In genomic region chr5:47869701-47870100, GRCm38 (mm10) we compare ENCODE assay signal across 27 mouse cellular contexts.
A peak's percentile ranks its signal among the peaks of the same experiment; 100 is the strongest.
DNase-seq lines count a peak whose midpoint lies in the region; ATAC-seq and TF ChIP-seq lines count a peak whose summit lies in the region.
"Had no signal": no experiment of that assay in that cellular context is flagged by ENCODE, and none has a peak within 500 bp of the region (broad histone marks: within the 10 kb centered on the region; RNA-seq: fewer than 3 reads in every experiment).

No protein-coding gene starts in this region.

- TF ChIP-seq CTCF in midbrain, postnatal 0 days (IDR thresholded peaks at IDR 0.05) = no peak

- peaks cover 6% of the 10 kb centered on the region; the same call in 1 of the 2 replicates for H3K4me1 ChIP-seq in heart, embryonic 12.5 days (replicated peaks)
- H3K4me1 ChIP-seq in midbrain, embryonic 13.5 days (replicated peaks) = no peaks in the 10 kb centered on the region
- no peaks in the 10 kb centered on the region for H3K4me1 ChIP-seq in midbrain, postnatal 0 days (ENCODE audit: insufficient read depth, low read length)
- peaks cover 3% of the 10 kb centered on the region; the same call in 1 of the 2 replicates for H3K4me1 ChIP-seq in forebrain, embryonic 16.5 days (replicated peaks; ENCODE audit: control insufficient read depth, insufficient read depth, low read length)
- H3K4me1 ChIP-seq: embryonic facial prominence, embryonic 15.5 days; hindbrain, embryonic 12.5 days; limb, embryonic 15.5 days; liver, embryonic 15.5 days; neural tube, embryonic 12.5 days had no signal

- no peak overlapping the region for H3K4me3 ChIP-seq in heart, embryonic 12.5 days
- no peak overlapping the region for H3K4me3 ChIP-seq in midbrain, embryonic 13.5 days (replicated peaks)
- no peak overlapping the region for H3K4me3 ChIP-seq in midbrain, postnatal 0 days (ENCODE audit: low read depth, low read length)
- H3K4me3 ChIP-seq in forebrain, embryonic 16.5 days (replicated peaks; ENCODE audit: low read length) = no peak overlapping the region
- H3K4me3 ChIP-seq: embryonic facial prominence, embryonic 15.5 days; hindbrain, embryonic 12.5 days; limb, embryonic 15.5 days; liver, embryonic 15.5 days; neural tube, embryonic 12.5 days had no signal

- no peak for ATAC-seq in heart, embryonic 12.5 days (ENCODE audit: insufficient number of reproducible peaks, low FRiP score)
- peak; percentile 43; the same call in 1 of the 2 replicates for ATAC-seq in midbrain, embryonic 13.5 days
- ATAC-seq in midbrain, postnatal 0 days (ENCODE audit: low FRiP score) = no peak
- ATAC-seq in forebrain, embryonic 16.5 days = peak; percentile 74
- ATAC-seq: inflammation-experienced regulatory T-cells, adult 6 months had no signal

- peak overlapping the region; percentile 46; the same call in 1 of the 2 replicates for H3K27ac ChIP-seq in heart, embryonic 12.5 days (ENCODE audit: poor library complexity, severe bottlenecking)
- H3K27ac ChIP-seq in midbrain, embryonic 13.5 days = no peak overlapping the region
- H3K27ac ChIP-seq in midbrain, postnatal 0 days (ENCODE audit: low read depth, low read length) = no peak overlapping the region
- H3K27ac ChIP-seq in forebrain, embryonic 16.5 days (ENCODE audit: low read length) = no peak overlapping the region
- H3K27ac ChIP-seq: embryonic facial prominence, embryonic 15.5 days; hindbrain, embryonic 12.5 days; limb, embryonic 15.5 days; liver, embryonic 15.5 days; neural tube, embryonic 12.5 days had no signal

- no peaks in the 10 kb centered on the region for H3K36me3 ChIP-seq in heart, embryonic 12.5 days
- no peaks in the 10 kb centered on the region for H3K36me3 ChIP-seq in midbrain, embryonic 13.5 days
- no peaks in the 10 kb centered on the region for H3K36me3 ChIP-seq in midbrain, postnatal 0 days (ENCODE audit: insufficient read depth, low read length)
- no peaks in the 10 kb centered on the region for H3K36me3 ChIP-seq in forebrain, embryonic 16.5 days (ENCODE audit: control insufficient read depth, insufficient read depth)
- H3K36me3 ChIP-seq: embryonic facial prominence, embryonic 15.5 days; G1E; hindbrain, embryonic 12.5 days; limb, embryonic 15.5 days; liver, embryonic 15.5 days; neural tube, embryonic 12.5 days had no signal

- H3K4me2 ChIP-seq in heart, embryonic 12.5 days = no peak overlapping the region
- no peak overlapping the region for H3K4me2 ChIP-seq in midbrain, embryonic 13.5 days (replicated peaks)
- no peak overlapping the region for H3K4me2 ChIP-seq in midbrain, postnatal 0 days (ENCODE audit: low read depth, low read length, poor library complexity, severe bottlenecking)
- no peak overlapping the region for H3K4me2 ChIP-seq in forebrain, embryonic 16.5 days (ENCODE audit: low read length)
- H3K4me2 ChIP-seq: embryonic facial prominence, embryonic 15.5 days; hindbrain, embryonic 12.5 days; limb, embryonic 15.5 days; liver, embryonic 15.5 days; neural tube, embryonic 12.5 days had no signal

- no peaks in the 10 kb centered on the region for H3K9me3 ChIP-seq in heart, embryonic 12.5 days (replicated peaks)
- no peaks in the 10 kb centered on the region for H3K9me3 ChIP-seq in midbrain, embryonic 13.5 days
- H3K9me3 ChIP-seq in midbrain, postnatal 0 days (ENCODE audit: low read length) = no peaks in the 10 kb centered on the region
- no peaks in the 10 kb centered on the region for H3K9me3 ChIP-seq in forebrain, embryonic 16.5 days (ENCODE audit: control insufficient read depth, low read length)
- H3K9me3 ChIP-seq: embryonic facial prominence, embryonic 15.5 days; G1E; hindbrain, embryonic 12.5 days; limb, embryonic 15.5 days; liver, embryonic 15.5 days; neural tube, embryonic 12.5 days had no signal

- H3K9ac ChIP-seq in heart, embryonic 12.5 days = no peak overlapping the region
- no peak overlapping the region for H3K9ac ChIP-seq in midbrain, embryonic 13.5 days (replicated peaks)
- H3K9ac ChIP-seq in midbrain, postnatal 0 days (replicated peaks; ENCODE audit: low read length, poor library complexity, severe bottlenecking) = no peak overlapping the region
- H3K9ac ChIP-seq in forebrain, embryonic 16.5 days (replicated peaks; ENCODE audit: low read depth, low read length) = no peak overlapping the region
- H3K9ac ChIP-seq: embryonic facial prominence, embryonic 15.5 days; hindbrain, embryonic 12.5 days; limb, embryonic 15.5 days; liver, embryonic 15.5 days; neural tube, embryonic 12.5 days had no signal

- 22% methylated on average over 5 of the region's 5 CpGs for WGBS in heart, embryonic 12.5 days
- WGBS in midbrain, embryonic 13.5 days = 37% methylated on average over 5 of the region's 5 CpGs
- whole genome bisulfite sequencing in midbrain, postnatal 0 days = 34% methylated on average over 5 of the region's 5 CpGs
- WGBS in forebrain, embryonic 16.5 days = 3% methylated on average over 5 of the region's 5 CpGs

- no peak for DNase-seq in heart, postnatal 14 days
- no peak for DNase-seq in midbrain, postnatal 0 days (ENCODE audit: low spot score)
- DNase-seq in left cerebral cortex, postnatal 25 days (ENCODE audit: low spot score in 2 of 2) = no peak
- no peak for DNase-seq in frontal cortex, adult 2 months (ENCODE audit: extremely low spot score in 1 of 2, low spot score in 1 of 2)
- DNase-seq: adrenal gland, adult 2 months; B cell, adult 2 months; cerebellum, adult 18-20 months; cerebellum, postnatal 14 days; gastrocnemius, postnatal 25 days; heart, postnatal 10 days; kidney, adult 18-20 months; kidney, postnatal 4 days; layer of hippocampus, adult 9-11 months; left cerebral cortex, postnatal 4 days; lung, postnatal 4 days; thymus, postnatal 14 days had no signal

- H3K27me3 ChIP-seq in heart, embryonic 12.5 days (replicated peaks) = no peaks in the 10 kb centered on the region
- H3K27me3 ChIP-seq in midbrain, embryonic 13.5 days = no peaks in the 10 kb centered on the region
- no peaks in the 10 kb centered on the region for H3K27me3 ChIP-seq in midbrain, postnatal 0 days (ENCODE audit: insufficient read depth, low read length)
- H3K27me3 ChIP-seq in forebrain, embryonic 16.5 days (replicated peaks; ENCODE audit: control insufficient read depth, insufficient read depth, low read length) = no peaks in the 10 kb centered on the region
- H3K27me3 ChIP-seq: CH12.LX; embryonic facial prominence, embryonic 15.5 days; hindbrain, embryonic 12.5 days; limb, embryonic 15.5 days; liver, embryonic 15.5 days; neural tube, embryonic 12.5 days had no signal

- intact Hi-C loops in heart, postnatal 14 days (cut with DNase I) = no loop called here
- intact Hi-C loops in left cerebral cortex, postnatal 25 days (cut with DNase I) = no loop called here

Comparison
In these comparisons a context has a peak if more than half of its experiments do, and no peak if none do; other contexts are left out.
1. ATAC-seq: peak in midbrain, embryonic 13.5 days (single experiment) and forebrain, embryonic 16.5 days (single experiment); none in heart, embryonic 12.5 days (single experiment) and midbrain, postnatal 0 days (single experiment).